ENCODE assay signal across 16 mouse cellular contexts in genomic region chr11:118770789-118771188, GRCm38 (mm10).
DNase-seq lines count a peak whose midpoint lies in the region; ATAC-seq and TF ChIP-seq lines count a peak whose summit lies in the region.
"Had no signal": no experiment of that assay in that cellular context is flagged by ENCODE, and none has a peak within 500 bp of the region (broad histone marks: within the 10 kb centered on the region; RNA-seq: fewer than 3 reads in every experiment).

No protein-coding gene starts in this region.

- no peaks in the 10 kb centered on the region for H3K36me3 ChIP-seq in hindbrain, embryonic 13.5 days
- no peaks in the 10 kb centered on the region for H3K36me3 ChIP-seq in hindbrain, embryonic 10.5 days
- H3K36me3 ChIP-seq in hindbrain, postnatal 0 days (ENCODE audit: insufficient read depth, low read length), result no peaks in the 10 kb centered on the region
- H3K36me3 ChIP-seq: embryonic facial prominence, embryonic 12.5 days; forebrain, embryonic 12.5 days; heart, embryonic 12.5 days; intestine, embryonic 15.5 days had no signal

- peaks cover 83% of the 10 kb centered on the region for H3K4me1 ChIP-seq in hindbrain, embryonic 13.5 days (replicated peaks)
- H3K4me1 ChIP-seq in hindbrain, embryonic 10.5 days (replicated peaks), result peaks cover 47% of the 10 kb centered on the region
- peaks cover 20% of the 10 kb centered on the region for H3K4me1 ChIP-seq in hindbrain, postnatal 0 days (ENCODE audit: insufficient read depth, low read length)
- H3K4me1 ChIP-seq: heart, embryonic 12.5 days had no signal

- WGBS in hindbrain, embryonic 13.5 days, result 91% methylated on average over 7 of the region's 7 CpGs
- 91% methylated on average over 7 of the region's 7 CpGs for WGBS in hindbrain, embryonic 10.5 days
- WGBS in hindbrain, postnatal 0 days, result 85% methylated on average over 7 of the region's 7 CpGs

- no peak for DNase-seq in hindbrain, embryonic 10.5 days (ENCODE audit: low spot score)
- DNase-seq in left cerebral cortex, adult 2 months (ENCODE audit: extremely low spot score in 1 of 2, low spot score in 2 of 2), result no peak
- no peak for DNase-seq in left cerebral cortex, adult 18-20 months (ENCODE audit: low spot score in 2 of 2)
- DNase-seq in Muller cell, postnatal 12 days (ENCODE audit: inconsistent ontology term), result peak; percentile 17
- no peak for DNase-seq in hindbrain, postnatal 0 days (ENCODE audit: low spot score)
- DNase-seq in thymus, postnatal 0 days (ENCODE audit: low spot score), result no peak
- DNase-seq: adrenal gland, adult 2 months; adrenal gland, postnatal 25 days; embryo, embryonic 11 days; forebrain, postnatal 0 days; gastrocnemius, postnatal 25 days had no signal

- no peak overlapping the region for H3K9ac ChIP-seq in hindbrain, embryonic 13.5 days
- H3K9ac ChIP-seq in hindbrain, postnatal 0 days (replicated peaks; ENCODE audit: low read length), result no peak overlapping the region
- H3K9ac ChIP-seq: embryonic facial prominence, embryonic 12.5 days; forebrain, embryonic 12.5 days; forebrain, postnatal 0 days; heart, embryonic 12.5 days; intestine, embryonic 15.5 days had no signal

- H3K27ac ChIP-seq in hindbrain, embryonic 13.5 days, result peak overlapping the region; percentile 89
- no peak overlapping the region for H3K27ac ChIP-seq in hindbrain, embryonic 10.5 days
- peak overlapping the region; percentile 92 for H3K27ac ChIP-seq in left cerebral cortex, adult 2 months
- H3K27ac ChIP-seq in hindbrain, postnatal 0 days, result peak overlapping the region; percentile 54; the same call in 1 of the 2 replicates
- H3K27ac ChIP-seq: embryonic facial prominence, embryonic 12.5 days; forebrain, embryonic 12.5 days; intestine, embryonic 15.5 days had no signal

- intact Hi-C loops in left cerebral cortex, adult 2 months (cut with DNase I), result no loop called here

- H3K27me3 ChIP-seq in hindbrain, embryonic 13.5 days, result no peaks in the 10 kb centered on the region
- no peaks in the 10 kb centered on the region for H3K27me3 ChIP-seq in hindbrain, embryonic 10.5 days (ENCODE audit: insufficient read depth, poor library complexity, severe bottlenecking)
- no peaks in the 10 kb centered on the region for H3K27me3 ChIP-seq in hindbrain, postnatal 0 days (ENCODE audit: insufficient read depth, low read length)
- H3K27me3 ChIP-seq: forebrain, embryonic 12.5 days; intestine, embryonic 15.5 days had no signal

- no peak for TF ChIP-seq CTCF in left cerebral cortex, adult 2 months (IDR thresholded peaks at IDR 0.05)
- TF ChIP-seq CTCF in hindbrain, postnatal 0 days (IDR thresholded peaks at IDR 0.05; ENCODE audit: low read depth), result no peak

- no peak overlapping the region for H3K4me2 ChIP-seq in hindbrain, embryonic 13.5 days
- no peak overlapping the region for H3K4me2 ChIP-seq in hindbrain, postnatal 0 days (ENCODE audit: low read depth, low read length)
- H3K4me2 ChIP-seq: embryonic facial prominence, embryonic 12.5 days; forebrain, embryonic 12.5 days; heart, embryonic 12.5 days; intestine, embryonic 15.5 days had no signal

- no peaks in the 10 kb centered on the region for H3K9me3 ChIP-seq in hindbrain, embryonic 13.5 days
- no peaks in the 10 kb centered on the region for H3K9me3 ChIP-seq in hindbrain, embryonic 10.5 days
- H3K9me3 ChIP-seq in hindbrain, postnatal 0 days (ENCODE audit: low read length), result no peaks in the 10 kb centered on the region
- H3K9me3 ChIP-seq: embryonic facial prominence, embryonic 12.5 days; forebrain, embryonic 12.5 days; heart, embryonic 12.5 days; intestine, embryonic 15.5 days had no signal

- ATAC-seq in hindbrain, embryonic 13.5 days (ENCODE audit: low FRiP score), result no peak
- no peak for ATAC-seq in hindbrain, postnatal 0 days
- ATAC-seq: forebrain, postnatal 0 days; intestine, embryonic 15.5 days had no signal

- H3K4me3 ChIP-seq in hindbrain, embryonic 13.5 days, result no peak overlapping the region
- H3K4me3 ChIP-seq in hindbrain, embryonic 10.5 days, result no peak overlapping the region
- no peak overlapping the region for H3K4me3 ChIP-seq in left cerebral cortex, adult 2 months
- H3K4me3 ChIP-seq in hindbrain, postnatal 0 days (ENCODE audit: low read length), result no peak overlapping the region
- H3K4me3 ChIP-seq: embryonic facial prominence, embryonic 12.5 days; forebrain, embryonic 12.5 days; heart, embryonic 12.5 days; intestine, embryonic 15.5 days had no signal
